Mouse (Mus musculus) MEL-GATA-1-ER (cell line): ENCODE data around the gene Tmem168.

ENCODE experiments used
- DNase-seq: peaks from one replicate; pipeline ENCODE4 v3.0.0-alpha.2; 2012; ENCODE audit warnings: low read depth; ENCODE audit errors: extremely low read depth

Tmem168 gene

DNA sequence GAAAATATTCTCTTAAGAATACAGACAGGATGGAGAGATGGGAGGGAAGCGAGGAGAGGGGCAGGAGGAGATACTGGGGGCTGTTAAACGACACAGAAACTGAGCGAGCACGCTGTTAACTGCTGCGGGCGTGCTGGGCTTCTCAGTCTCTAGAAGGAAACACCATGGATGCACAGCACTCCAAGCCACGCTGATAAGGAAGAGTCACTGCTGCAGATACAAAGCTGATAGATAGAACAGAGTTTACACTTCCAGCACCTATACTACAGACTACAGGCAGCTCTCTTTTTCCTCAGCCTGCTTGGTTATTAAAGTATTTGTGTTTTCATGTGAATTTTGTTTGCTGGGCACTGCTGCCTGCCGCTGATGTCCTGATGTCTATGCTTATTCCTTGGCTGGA lies 21.7 kb downstream of the Tmem168 start:
- DNase-seq = no peak

DNA sequence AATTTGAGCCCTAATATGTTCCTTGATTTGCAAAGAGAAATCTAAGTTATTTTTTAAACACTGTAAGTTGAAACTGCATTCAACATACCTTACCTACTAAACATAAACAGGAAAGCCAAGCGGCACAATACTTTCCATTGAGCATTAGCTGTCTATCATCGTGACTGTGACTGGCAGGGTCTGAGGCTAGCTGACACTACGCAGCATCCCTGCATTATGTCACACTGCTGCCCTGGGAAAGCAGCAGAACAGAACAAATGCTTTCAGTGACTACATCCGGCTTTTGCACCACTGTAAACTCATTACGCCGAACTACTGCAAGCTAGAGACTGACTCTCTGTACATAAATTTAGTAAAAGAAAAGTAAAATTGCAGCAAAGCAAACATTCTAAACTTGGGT lies 23.1 kb downstream of the Tmem168 start:
- DNase-seq = no peak

DNA sequence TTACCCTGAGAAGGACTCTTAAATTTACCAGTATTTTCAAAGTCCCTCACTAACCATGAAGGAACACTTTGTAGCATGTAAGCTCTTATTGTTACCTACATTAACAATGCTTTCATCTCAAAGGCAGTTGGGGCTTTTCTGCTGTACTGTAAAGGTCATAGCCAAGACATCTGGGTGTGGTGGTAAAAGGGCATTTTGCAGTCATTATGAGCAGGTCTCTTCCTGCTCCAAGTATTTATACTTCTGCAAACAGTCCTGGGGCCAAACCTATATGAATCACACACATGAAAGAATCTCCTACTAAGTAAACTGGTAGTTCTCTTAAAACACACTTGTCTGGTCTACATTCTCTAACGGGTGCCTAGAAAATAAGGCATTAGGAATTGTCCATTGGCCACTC lies 25.8 kb downstream of the Tmem168 start:
- no peak for DNase-seq

DNA sequence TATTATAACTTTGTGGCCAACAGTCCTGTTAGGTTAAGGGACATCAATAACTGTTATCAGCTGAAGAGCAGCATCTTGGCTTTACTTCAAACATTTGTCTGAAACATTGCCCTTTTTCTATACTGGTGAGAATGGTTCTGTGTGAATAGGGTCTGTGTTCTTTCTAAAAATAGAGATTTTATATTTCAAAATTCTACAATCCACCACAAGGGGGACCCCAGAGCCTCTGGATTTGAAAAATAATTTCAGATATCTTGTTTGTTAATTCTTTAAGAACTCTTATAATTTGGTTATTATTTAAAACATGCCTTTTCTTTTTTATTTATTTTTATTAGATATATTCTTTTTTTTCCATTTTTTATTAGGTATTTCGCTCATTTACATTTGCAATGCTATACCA lies 42.2 kb downstream of the Tmem168 start:
- DNase-seq = peak; percentile 5

DNA sequence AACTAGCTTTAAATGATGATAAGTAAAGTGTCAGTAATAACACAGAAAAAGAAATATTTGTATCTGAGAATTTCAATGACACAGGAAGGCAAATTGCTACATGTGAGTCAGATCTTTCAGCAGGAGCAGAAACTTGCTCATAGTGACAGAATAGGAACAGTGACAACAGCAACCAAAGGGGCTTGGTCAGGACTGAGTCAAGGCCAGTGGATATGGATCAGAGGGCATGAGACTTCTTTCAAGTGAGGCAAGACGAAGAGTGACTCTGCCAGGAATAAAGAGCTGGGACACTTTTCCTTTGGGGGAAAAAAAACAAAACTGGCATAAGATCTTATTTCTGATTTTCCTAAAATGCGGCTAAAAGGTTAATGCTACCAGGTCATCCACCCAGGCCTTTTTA lies 52.6 kb downstream of the Tmem168 start:
- no peak for DNase-seq

DNA sequence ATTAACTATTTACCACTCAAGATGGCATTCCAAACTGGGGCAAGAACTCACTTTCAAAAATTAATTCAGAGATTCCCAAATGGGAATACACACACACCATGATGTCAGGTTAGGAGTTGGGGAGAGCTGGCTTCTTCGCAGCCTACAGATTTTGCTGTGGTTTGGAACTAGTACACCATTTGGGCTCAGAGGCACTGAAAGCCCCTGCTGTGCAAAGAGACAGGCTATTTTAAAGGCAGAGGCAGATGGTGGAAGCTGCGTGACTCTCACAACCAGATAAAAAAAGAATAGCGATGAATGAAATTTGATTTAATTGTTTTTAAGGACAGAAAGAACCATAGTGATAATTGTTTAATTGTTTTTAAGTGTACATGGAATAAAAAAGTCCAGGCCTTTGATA lies 66.1 kb downstream of the Tmem168 start:
- DNase-seq = no peak

DNA sequence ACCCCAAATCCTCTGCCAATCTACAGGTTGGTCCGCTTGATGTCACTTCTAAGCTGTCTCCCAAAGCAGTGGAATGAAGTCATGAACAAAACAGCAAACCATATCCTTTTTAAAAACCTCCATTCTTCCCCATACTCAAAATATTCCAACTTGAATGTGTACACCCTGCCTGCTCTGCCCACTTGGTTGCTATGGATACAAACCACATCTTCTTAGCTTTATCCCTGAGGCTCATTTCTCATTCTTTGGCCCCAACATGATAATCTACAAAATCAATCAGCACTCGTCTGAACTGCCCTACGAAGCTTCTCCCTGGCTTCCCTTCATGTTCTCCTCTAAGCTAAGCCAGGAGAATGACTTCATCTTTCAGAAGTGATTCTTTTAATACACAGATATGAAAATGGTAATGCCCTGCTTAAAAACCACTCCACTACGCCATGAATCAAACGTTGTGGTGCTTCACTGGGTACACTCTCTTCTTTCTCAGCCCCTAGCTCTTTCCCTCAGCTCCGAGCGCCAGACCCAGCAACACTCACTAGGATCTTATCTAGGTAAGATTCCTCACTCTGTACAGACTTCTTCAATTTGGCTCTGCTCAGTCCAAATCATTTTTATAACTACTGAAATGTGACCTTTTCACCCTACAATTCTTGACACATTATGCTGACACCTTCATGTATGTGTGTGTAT lies 70.5 kb downstream of the Tmem168 start:
- DNase-seq = no peak
